Mouse (Mus musculus) fat pad, adult 2 months (tissue): ENCODE results near the gene Pigz.

Experiments
- DNase-seq: peaks from one replicate; pipeline ENCODE4 v3.0.0-alpha.2; 2011; ENCODE audit warnings: low read depth, low spot score; ENCODE audit errors: extremely low read depth

Pigz gene

GRCm38 (mm10) chr16:31993946-31994345, 60.3 kb downstream of the Pigz start:
- no peak for DNase-seq
